Mouse (Mus musculus) intestine, embryonic 14.5 days (tissue): Measurements from ENCODE around the gene Tbc1d24. TPM values are rescaled to one million over a fixed set of nuclear protein-coding genes. Genes with fewer than 3 reads are reported as not detected.

ENCODE experiments used
- ATAC-seq: fragments of 200-750 bp; cut with Nextera tagmentation; replicated peaks from 2 replicates; pipeline ENCODE4 v1.8.0; 2017; ENCODE audit warnings: low read depth, moderate number of reproducible peaks, moderate TSS enrichment, moderate library complexity; ENCODE audit not compliant: low FRiP score, low TSS enrichment
- DNase-seq: peaks from one replicate; pipeline ENCODE4 v3.0.0-alpha.2; 2018; ENCODE audit warnings: low spot score
- H3K27ac ChIP-seq: fragments of 300-500 bp; sonication (generic); 2 replicates; pipeline ENCODE4 v1.5.1; 2014; ENCODE audit warnings: low read depth, mild to moderate bottlenecking, control low read depth
- H3K27me3 ChIP-seq: fragments of 300-500 bp; sonication (generic); replicated peaks from 2 replicates; pipeline ENCODE4 v1.6.1; 2014; ENCODE audit warnings: low read length, control low read depth; ENCODE audit not compliant: control insufficient read depth, insufficient read depth
- H3K36me3 ChIP-seq: fragments of 300-500 bp; sonication (generic); 2 replicates; pipeline ENCODE4 v1.6.1; 2014; ENCODE audit warnings: low read length, control low read depth; ENCODE audit not compliant: control insufficient read depth, insufficient read depth
- H3K4me1 ChIP-seq: fragments of 300-500 bp; sonication (generic); replicated peaks from 2 replicates; pipeline ENCODE4 v1.6.1; 2014; ENCODE audit warnings: low read length, control low read depth, mixed read lengths; ENCODE audit not compliant: control insufficient read depth, insufficient read depth
- H3K4me2 ChIP-seq: fragments of 300-500 bp; sonication (generic); 2 replicates; pipeline ENCODE4 v1.6.1; 2014; ENCODE audit warnings: low read length
- H3K4me3 ChIP-seq: fragments of 300-500 bp; sonication (generic); 2 replicates; pipeline ENCODE4 v1.5.1; 2014; ENCODE audit warnings: low read depth, low read length, control low read depth, mixed read lengths
- H3K9ac ChIP-seq: fragments of 300-500 bp; sonication (generic); 2 replicates; pipeline ENCODE4 v1.6.1; 2014; ENCODE audit warnings: mild to moderate bottlenecking, low read length
- H3K9me3 ChIP-seq: fragments of 300-500 bp; sonication (generic); 2 replicates; pipeline ENCODE4 v1.6.1; 2016; ENCODE audit warnings: low read length, control low read depth; ENCODE audit not compliant: control insufficient read depth
- WGBS: fragments of 180-500 bp; shearing (Covaris S2); extraction: QIAGEN DNeasy Blood & Tissue Kit; methylation state at CpG from one replicate; pipeline ENCODE4 v1.1.7; 2014; 5-methylcytosine and 5-hydroxymethylcytosine counted together
- polyA plus RNA-seq: library from polyadenylated mRNA; unstranded; fragments of >200 nt; fragmentation: Nextera tagmentation; extraction: Ambion mirVana; gene quantifications from 2 replicates; pipeline ENCODE4 v1.2.1, GENCODE M21; 2014

The Tbc1d24 gene
- polyA plus RNA-seq, 1 experiment from 2014 or later: 4.8 TPM

- peak overlapping the region; percentile 91 for H3K27ac ChIP-seq
- H3K36me3 ChIP-seq: no peaks in the 10 kb centered on the region
- peak overlapping the region; percentile 64 for H3K9ac ChIP-seq
- H3K27me3 ChIP-seq: peaks cover 12% of the 10 kb centered on the region; the same call in 1 of the 2 replicates
- H3K4me1 ChIP-seq: peaks cover 84% of the 10 kb centered on the region
- ATAC-seq (no peak), DNase-seq (no peak)
- WGBS: 59% methylated on average over 34 of the region's 34 CpGs
- peak overlapping the region; percentile 65 for H3K4me2 ChIP-seq
- H3K4me3 ChIP-seq: peak overlapping the region; percentile 53
- no peaks in the 10 kb centered on the region for H3K9me3 ChIP-seq
Observed at GRCm38 (mm10) chr17:24207768-24208640, 2.6 kb upstream of the Tbc1d24 start.

DNA sequence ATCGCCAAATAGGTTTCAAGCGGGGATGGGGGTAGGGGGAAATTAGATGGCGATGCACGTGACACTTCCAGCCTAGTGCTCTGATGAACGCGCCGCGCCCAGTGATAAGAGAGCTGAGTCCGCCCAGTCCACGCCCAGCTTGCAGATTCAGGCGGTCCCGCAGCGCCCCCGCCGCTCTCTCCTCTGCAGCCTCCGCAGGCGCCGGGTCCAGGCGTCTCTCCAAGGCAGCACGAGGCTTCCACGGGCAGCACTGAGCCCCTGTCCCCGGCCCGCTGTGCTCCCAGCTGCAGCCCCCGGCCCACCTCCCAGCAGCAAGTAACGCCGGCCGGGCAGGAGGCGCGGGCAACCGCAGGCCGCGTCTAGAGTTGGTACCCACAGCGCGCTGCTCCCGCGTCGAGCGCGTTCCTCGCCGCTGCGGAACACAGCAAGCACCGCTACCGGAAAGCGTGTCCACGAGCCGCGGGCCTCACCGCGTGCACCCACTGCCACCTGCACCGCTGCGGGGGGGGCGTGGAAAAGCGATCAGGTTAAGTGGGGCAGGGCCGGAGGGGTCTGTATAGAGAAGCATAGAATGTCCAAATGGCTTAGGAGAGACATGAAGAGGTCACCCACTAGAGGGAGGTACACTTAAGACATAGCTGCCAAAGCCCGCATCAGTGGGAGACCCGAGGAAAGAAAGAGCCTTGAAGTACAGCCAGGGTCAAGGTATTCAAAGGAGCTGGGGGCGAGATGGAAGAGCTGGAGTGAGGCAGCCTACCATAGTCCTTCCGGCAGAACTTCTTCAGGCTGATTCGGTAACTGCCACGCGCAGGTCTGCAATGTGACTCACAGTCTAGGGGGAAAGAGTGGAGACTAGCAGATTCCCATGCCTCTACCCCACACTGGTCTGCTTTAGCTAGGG is 1.3 kb upstream of the Tbc1d24 start:
- no peak; the same call in 1 of the 2 replicates for ATAC-seq
- H3K4me2 ChIP-seq: peak overlapping the region; percentile 65
- H3K36me3 ChIP-seq: no peaks in the 10 kb centered on the region
- 6% methylated on average over 57 of the region's 62 CpGs for WGBS
- DNase-seq: peak; percentile 80
- H3K27me3 ChIP-seq: peaks cover 12% of the 10 kb centered on the region; the same call in 1 of the 2 replicates
- H3K4me3 ChIP-seq: peak overlapping the region; percentile 53
- peak overlapping the region; percentile 64 for H3K9ac ChIP-seq
- no peak overlapping the region; the same call in 1 of the 2 replicates for H3K27ac ChIP-seq
- peaks cover 73% of the 10 kb centered on the region for H3K4me1 ChIP-seq
- no peaks in the 10 kb centered on the region for H3K9me3 ChIP-seq

DNA sequence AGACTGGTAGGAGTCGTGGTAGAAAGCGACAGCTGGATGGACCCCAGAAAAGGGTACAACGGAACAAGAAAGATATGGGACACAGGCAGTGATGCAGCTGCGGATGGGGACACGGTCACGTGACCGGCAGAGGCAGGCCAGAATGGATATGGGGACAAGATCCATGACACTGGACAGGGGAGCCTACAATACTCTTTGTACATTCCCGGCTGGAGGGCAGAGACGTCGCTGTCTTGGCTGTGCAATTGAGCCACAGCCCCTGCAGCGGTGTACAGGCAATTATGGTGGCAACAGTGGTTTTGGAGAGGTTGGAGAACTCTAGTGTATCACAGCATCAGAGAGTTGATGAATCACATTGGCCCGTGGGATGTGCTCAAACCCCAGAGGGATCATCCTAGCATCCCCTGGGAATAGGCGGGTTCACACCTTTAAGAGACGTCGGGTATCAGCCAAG is 573 bp upstream of the Tbc1d24 start:
- Histone ChIP-seq H3K9ac (peak overlapping the region; percentile 64), H3K9me3 (no peaks in the 10 kb centered on the region), H3K4me2 (peak overlapping the region; percentile 65), H3K27ac (peak overlapping the region; percentile 54; the same call in 1 of the 2 replicates), H3K4me3 (peak overlapping the region; percentile 61), H3K27me3 (peaks cover 12% of the 10 kb centered on the region; the same call in 1 of the 2 replicates), H3K4me1 (peaks cover 65% of the 10 kb centered on the region), H3K36me3 (no peaks in the 10 kb centered on the region)
- WGBS: 13% methylated on average over 15 of the region's 15 CpGs
- ATAC-seq (peak; percentile 1; the same call in 1 of the 2 replicates), DNase-seq (peak; percentile 84)

- Histone ChIP-seq H3K4me1 (peaks cover 54% of the 10 kb centered on the region), H3K9me3 (no peaks in the 10 kb centered on the region), H3K4me3 (peak overlapping the region; percentile 61), H3K9ac (peak overlapping the region; percentile 54), H3K36me3 (no peaks in the 10 kb centered on the region), H3K4me2 (peak overlapping the region; percentile 65), H3K27ac (no peak overlapping the region), H3K27me3 (peaks cover 12% of the 10 kb centered on the region; the same call in 1 of the 2 replicates)
- 5% methylated on average over 7 of the region's 7 CpGs for WGBS
- DNase-seq: no peak
- ATAC-seq: no peak
Observed at GRCm38 (mm10) chr17:24204846-24205245, 516 bp downstream of the Tbc1d24 start.

DNA sequence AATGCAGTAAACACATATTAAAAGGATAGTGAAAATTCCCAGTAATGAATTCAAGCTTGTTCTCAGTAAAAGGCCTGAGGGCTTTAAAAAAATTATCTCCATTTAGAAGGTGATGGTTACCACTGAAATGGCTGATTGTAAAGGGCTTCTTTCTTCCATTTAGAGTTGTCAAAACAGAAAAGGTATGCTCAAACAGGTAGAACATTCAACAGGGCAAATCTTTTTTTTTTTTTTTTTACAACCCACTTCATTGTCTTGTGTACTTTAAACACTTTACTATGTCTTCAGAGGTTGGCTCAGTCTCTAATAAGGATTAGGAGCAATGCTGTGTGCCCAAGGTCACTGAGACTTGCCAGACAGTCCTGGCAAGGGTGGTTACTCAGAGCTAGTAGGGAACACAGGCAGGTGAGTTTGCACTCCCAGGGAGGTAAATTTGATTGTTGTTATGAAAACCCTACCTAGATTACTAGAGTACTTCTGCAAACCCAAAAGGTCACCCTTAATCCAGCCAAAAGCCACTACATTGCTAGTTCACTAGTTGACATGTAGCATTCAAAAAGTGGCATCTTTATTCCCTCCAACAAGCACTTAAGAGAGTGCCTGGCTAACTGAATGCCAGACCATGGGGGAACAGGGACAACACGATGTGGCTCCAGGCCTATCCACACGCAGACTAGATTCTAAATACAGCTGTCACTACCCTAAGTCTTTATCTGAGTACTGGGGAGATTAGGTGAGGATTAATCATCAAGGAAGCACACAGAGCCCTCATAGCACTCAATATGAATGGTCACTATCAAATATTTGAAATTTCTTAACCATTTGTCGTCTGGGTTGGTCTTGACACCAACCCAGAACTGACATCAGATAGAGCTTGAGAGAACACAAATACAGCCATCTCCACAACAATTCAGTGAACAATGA is 1.5 kb downstream of the Tbc1d24 start:
- H3K4me1 ChIP-seq: peaks cover 45% of the 10 kb centered on the region
- peaks cover 12% of the 10 kb centered on the region; the same call in 1 of the 2 replicates for H3K27me3 ChIP-seq
- H3K9me3 ChIP-seq: no peaks in the 10 kb centered on the region
- H3K27ac ChIP-seq: no peak overlapping the region
- no peak for ATAC-seq
- DNase-seq: no peak
- H3K36me3 ChIP-seq: no peaks in the 10 kb centered on the region
- H3K9ac ChIP-seq: no peak overlapping the region; the same call in 1 of the 2 replicates
- whole genome bisulfite sequencing: 61% methylated on average over 3 of the region's 3 CpGs
- H3K4me3 ChIP-seq: no peak overlapping the region
- peak overlapping the region; percentile 65 for H3K4me2 ChIP-seq

- ATAC-seq (no peak), DNase-seq (no peak)
- Histone ChIP-seq H3K27ac (no peak overlapping the region), H3K4me1 (peaks cover 37% of the 10 kb centered on the region), H3K4me2 (no peak overlapping the region), H3K36me3 (no peaks in the 10 kb centered on the region), H3K4me3 (no peak overlapping the region), H3K9me3 (no peaks in the 10 kb centered on the region), H3K27me3 (peaks cover 8% of the 10 kb centered on the region; the same call in 1 of the 2 replicates), H3K9ac (no peak overlapping the region)
- WGBS: 56% methylated on average over 4 of the region's 4 CpGs
Observed at GRCm38 (mm10) chr17:24203068-24203467, 2.3 kb downstream of the Tbc1d24 start.

GRCm38 (mm10) chr17:24201092-24201491 is 4.3 kb downstream of the Tbc1d24 start:
- Histone ChIP-seq H3K4me2 (no peak overlapping the region), H3K27ac (no peak overlapping the region), H3K9ac (no peak overlapping the region), H3K9me3 (no peaks in the 10 kb centered on the region), H3K27me3 (no peaks in the 10 kb centered on the region), H3K4me1 (peaks cover 18% of the 10 kb centered on the region), H3K4me3 (no peak overlapping the region), H3K36me3 (no peaks in the 10 kb centered on the region)
- DNase-seq: no peak
- 80% methylated on average over 4 of the region's 4 CpGs for WGBS
- no peak for ATAC-seq
